12 mouse cellular contexts compared by ENCODE assay signal in the genomic region with DNA sequence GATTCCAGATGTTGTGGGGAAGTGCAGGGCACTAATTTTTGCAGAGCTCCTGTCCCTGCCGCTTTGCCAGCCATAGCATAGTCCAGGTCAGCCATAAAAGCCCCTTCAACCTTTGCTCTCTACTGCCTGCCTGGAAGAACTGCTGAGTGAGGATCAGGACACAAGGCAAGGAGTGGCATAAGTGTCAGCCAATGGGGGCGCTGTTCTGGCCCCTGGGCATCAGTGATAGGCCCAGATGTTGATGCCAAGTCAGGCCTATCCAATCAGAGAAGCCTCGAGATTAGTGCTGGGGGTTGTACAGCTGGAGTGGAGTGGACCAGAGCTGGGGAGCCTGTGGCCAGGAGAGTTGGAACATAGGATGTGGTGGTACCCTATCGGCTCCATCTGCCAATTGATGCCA. TPM values are rescaled to one million over a fixed set of nuclear protein-coding genes. Genes with fewer than 3 reads are reported as not detected.
A peak's percentile ranks its signal among the peaks of the same experiment; 100 is the strongest.
DNase-seq lines count a peak whose midpoint lies in the region; ATAC-seq and TF ChIP-seq lines count a peak whose summit lies in the region.
"Had no signal": no experiment of that assay in that cellular context is flagged by ENCODE, and none has a peak within 500 bp of the region (broad histone marks: within the 10 kb centered on the region; RNA-seq: fewer than 3 reads in every experiment).

No protein-coding gene starts in this region.

- H3K9ac ChIP-seq in forebrain, postnatal 0 days = no peak overlapping the region
- no peak overlapping the region for H3K9ac ChIP-seq in forebrain, embryonic 14.5 days (ENCODE audit: low read length)
- H3K9ac ChIP-seq: embryonic facial prominence, embryonic 12.5 days; lung, embryonic 15.5 days had no signal

- 49% methylated on average over 4 of the region's 4 CpGs for WGBS in forebrain, postnatal 0 days
- WGBS in forebrain, embryonic 14.5 days = 41% methylated on average over 4 of the region's 4 CpGs

- H3K27me3 ChIP-seq in forebrain, postnatal 0 days (ENCODE audit: insufficient read depth, low read length) = peaks cover 5% of the 10 kb centered on the region; the same call in 1 of the 2 replicates
- H3K27me3 ChIP-seq in forebrain, embryonic 14.5 days (replicated peaks; ENCODE audit: control insufficient read depth, insufficient read depth, low read length) = peaks cover 8% of the 10 kb centered on the region; the same call in 1 of the 2 replicates

- H3K4me2 ChIP-seq in forebrain, postnatal 0 days (ENCODE audit: low read depth) = no peak overlapping the region
- H3K4me2 ChIP-seq in forebrain, embryonic 14.5 days (ENCODE audit: low read length) = no peak overlapping the region
- H3K4me2 ChIP-seq: embryonic facial prominence, embryonic 12.5 days; lung, embryonic 15.5 days had no signal

- H3K9me3 ChIP-seq in forebrain, postnatal 0 days (ENCODE audit: low read length) = no peaks in the 10 kb centered on the region
- H3K9me3 ChIP-seq in forebrain, embryonic 14.5 days (replicated peaks; ENCODE audit: control insufficient read depth, low read length) = no peaks in the 10 kb centered on the region
- H3K9me3 ChIP-seq: embryonic facial prominence, embryonic 12.5 days; G1E; lung, embryonic 15.5 days had no signal

- no peak for ATAC-seq in forebrain, postnatal 0 days
- ATAC-seq in forebrain, embryonic 14.5 days = no peak

- H3K4me1 ChIP-seq in forebrain, postnatal 0 days (ENCODE audit: insufficient read depth) = peaks cover 10% of the 10 kb centered on the region
- peaks cover 4% of the 10 kb centered on the region; the same call in 1 of the 2 replicates for H3K4me1 ChIP-seq in forebrain, embryonic 14.5 days (ENCODE audit: control insufficient read depth, insufficient read depth, low read length)

- no peak overlapping the region for H3K4me3 ChIP-seq in forebrain, postnatal 0 days (ENCODE audit: low read depth, low read length)
- H3K4me3 ChIP-seq in forebrain, embryonic 14.5 days (ENCODE audit: low read depth, low read length) = no peak overlapping the region
- H3K4me3 ChIP-seq: embryonic facial prominence, embryonic 12.5 days; lung, embryonic 15.5 days had no signal

- no peaks in the 10 kb centered on the region for H3K36me3 ChIP-seq in forebrain, postnatal 0 days (ENCODE audit: insufficient read depth)
- no peaks in the 10 kb centered on the region for H3K36me3 ChIP-seq in forebrain, embryonic 14.5 days (ENCODE audit: control insufficient read depth, insufficient read depth, low read length)
- H3K36me3 ChIP-seq: embryonic facial prominence, embryonic 12.5 days; G1E; lung, embryonic 15.5 days had no signal

- no peak for DNase-seq in forebrain, postnatal 0 days
- no peak for DNase-seq in forebrain, embryonic 14.5 days (ENCODE audit: low spot score)
- peak; percentile 71 for DNase-seq in 416B (ENCODE audit: low read depth)
- DNase-seq in brain, adult 2 months (ENCODE audit: low read depth, low spot score) = peak; percentile 15
- DNase-seq in kidney, postnatal 36 days = peak; percentile 54 to 68
- no peak for DNase-seq in cerebellum, adult 9-11 months
- DNase-seq in layer of hippocampus, adult 11-12 months (ENCODE audit: low spot score) = no peak
- DNase-seq in cerebellum, adult 18-20 months = no peak

- TF ChIP-seq CTCF in forebrain, postnatal 0 days (IDR thresholded peaks at IDR 0.05; ENCODE audit: low read depth) = 0 out of 2 replicates have a peak, but pooled peaks have one; percentile 4

- H3K27ac ChIP-seq in forebrain, postnatal 0 days (ENCODE audit: low read depth, low read length) = no peak overlapping the region
- no peak overlapping the region for H3K27ac ChIP-seq in forebrain, embryonic 14.5 days (ENCODE audit: low read depth, low read length)
- H3K27ac ChIP-seq: embryonic facial prominence, embryonic 12.5 days; lung, embryonic 15.5 days had no signal

RNA-seq across cellular contexts. Expression of gene Icosl, which starts 1.9 kb away (rescaled TPM):
- total RNA-seq in forebrain, postnatal 0 days (2014; rRNA removed) = 1.9 and 2.0 TPM in 2 replicates
- polyA plus RNA-seq in forebrain, postnatal 0 days (2015; fragmentation: Nextera tagmentation; extraction: Ambion mirVana) = 0.75 and 0.91 TPM in 2 replicates
- polyA plus RNA-seq in forebrain, embryonic 14.5 days (2014; fragmentation: Nextera tagmentation; extraction: Ambion mirVana) = 0.47 and 0.60 TPM in 2 replicates
- polyA plus RNA-seq: G1E had no signal

RNA-seq across cellular contexts. Expression of gene Aire, which starts 23.8 kb away (rescaled TPM):
- total RNA-seq in forebrain, postnatal 0 days (2014; rRNA removed) = 0.15 TPM in 1 of 2 replicates, not detected in the other
- 0.14 and 0.29 TPM in 2 replicates for polyA plus RNA-seq in forebrain, postnatal 0 days (2015; fragmentation: Nextera tagmentation; extraction: Ambion mirVana)
- 0.07 and 0.14 TPM in 2 replicates for polyA plus RNA-seq in forebrain, embryonic 14.5 days (2014; fragmentation: Nextera tagmentation; extraction: Ambion mirVana)
- total RNA-seq: G1E; heart, postnatal 10 days had no signal

RNA-seq across cellular contexts. Expression of gene Dnmt3l, which starts 25.5 kb away (rescaled TPM):
- not detected in 2 replicates for total RNA-seq in forebrain, postnatal 0 days (2014; rRNA removed)
- not detected in 2 replicates for polyA plus RNA-seq in forebrain, postnatal 0 days (2015; fragmentation: Nextera tagmentation; extraction: Ambion mirVana)
- not detected in 2 replicates for polyA plus RNA-seq in forebrain, embryonic 14.5 days (2014; fragmentation: Nextera tagmentation; extraction: Ambion mirVana)
- total RNA-seq: heart, postnatal 10 days had no signal
- polyA plus RNA-seq: G1E had no signal

RNA-seq across cellular contexts. Expression of gene Pfkl, which starts 57.3 kb away (rescaled TPM):
- 85.6 and 112 TPM in 2 replicates for total RNA-seq in forebrain, postnatal 0 days (2014; rRNA removed)
- polyA plus RNA-seq in forebrain, postnatal 0 days (2015; fragmentation: Nextera tagmentation; extraction: Ambion mirVana) = 57.3 and 72.9 TPM in 2 replicates
- polyA plus RNA-seq in forebrain, embryonic 14.5 days (2014; fragmentation: Nextera tagmentation; extraction: Ambion mirVana) = 77.0 and 91.6 TPM in 2 replicates

Comparison
In these comparisons a context has a peak if more than half of its experiments do, and no peak if none do; other contexts are left out.
1. DNase-seq: peak in 416B (single experiment), brain, adult 2 months (single experiment) and kidney, postnatal 36 days (2 of 2); none in forebrain, postnatal 0 days (single experiment), forebrain, embryonic 14.5 days (single experiment), cerebellum, adult 9-11 months (single experiment), layer of hippocampus, adult 11-12 months (single experiment) and cerebellum, adult 18-20 months (0 of 2).